Mouse (Mus musculus): ENCODE measurements around the gene Misp. TPM values are rescaled to one million over a fixed set of nuclear protein-coding genes. Genes with fewer than 3 reads are reported as not detected.

The Misp gene
- polyA plus RNA-seq, 1 experiment from 2014 or later: 7.8 TPM

GRCm38 (mm10) chr10:79849941-79850628, 29.3 kb downstream of the Misp start:
- no peaks in the 10 kb centered on the region for H3K9me3 ChIP-seq (replicated peaks)
- peak overlapping the region; percentile 41; the same call in 1 of the 2 replicates for H3K27ac ChIP-seq (replicated peaks)
- WGBS: 79% methylated on average over 8 of the region's 8 CpGs
- peaks cover 29% of the 10 kb centered on the region for H3K4me1 ChIP-seq
- no peak for ATAC-seq (ENCODE audit: insufficient number of reproducible peaks, low FRiP score, low TSS enrichment, low read depth)
- H3K9ac ChIP-seq: no peak overlapping the region
- H3K4me2 ChIP-seq (replicated peaks): no peak overlapping the region
- H3K4me3 ChIP-seq (replicated peaks): no peak overlapping the region
- no peaks in the 10 kb centered on the region for H3K36me3 ChIP-seq
- no peaks in the 10 kb centered on the region for H3K27me3 ChIP-seq

- Histone ChIP-seq H3K9me3 (replicated peaks) (no peaks in the 10 kb centered on the region), H3K4me2 (replicated peaks) (peak overlapping the region; percentile 71), H3K36me3 (peaks cover 4% of the 10 kb centered on the region; the same call in 1 of the 2 replicates), H3K9ac (no peak overlapping the region), H3K27ac (replicated peaks) (peak overlapping the region; percentile 100), H3K27me3 (no peaks in the 10 kb centered on the region), H3K4me3 (replicated peaks) (0 out of 2 replicates have a peak overlapping the region, but pooled peaks have one; percentile 97), H3K4me1 (peaks cover 38% of the 10 kb centered on the region)
- WGBS: 53% methylated on average over 3 of the region's 3 CpGs
- ATAC-seq (ENCODE audit: insufficient number of reproducible peaks, low FRiP score, low TSS enrichment, low read depth): no peak
Measured at GRCm38 (mm10) chr10:79851653-79852052, 30.9 kb downstream of the Misp start.

GRCm38 (mm10) chr10:79852107-79852789, 31.5 kb downstream of the Misp start:
- H3K27me3 ChIP-seq: no peaks in the 10 kb centered on the region
- no peaks in the 10 kb centered on the region for H3K9me3 ChIP-seq (replicated peaks)
- H3K36me3 ChIP-seq: peaks cover 10% of the 10 kb centered on the region; the same call in 1 of the 2 replicates

GRCm38 (mm10) chr10:79852827-79853226, 32.0 kb downstream of the Misp start:
- Histone ChIP-seq H3K4me2 (replicated peaks) (peak overlapping the region; percentile 71), H3K27ac (replicated peaks) (peak overlapping the region; percentile 100), H3K9ac (no peak overlapping the region), H3K4me3 (replicated peaks) (peak overlapping the region; percentile 97), H3K4me1 (peaks cover 49% of the 10 kb centered on the region), H3K9me3 (replicated peaks) (no peaks in the 10 kb centered on the region), H3K27me3 (no peaks in the 10 kb centered on the region), H3K36me3 (peaks cover 13% of the 10 kb centered on the region; the same call in 1 of the 2 replicates)
- 17% methylated on average over 8 of the region's 8 CpGs for WGBS
- no peak for ATAC-seq (ENCODE audit: insufficient number of reproducible peaks, low FRiP score, low TSS enrichment, low read depth)

More at GRCm38 (mm10) chr10:79852107-79852789, 31.5 kb downstream of the Misp start:
- Histone ChIP-seq H3K27ac (replicated peaks) (peak overlapping the region; percentile 100), H3K4me1 (peaks cover 44% of the 10 kb centered on the region), H3K4me2 (replicated peaks) (peak overlapping the region; percentile 71), H3K9ac (no peak overlapping the region), H3K4me3 (replicated peaks) (peak overlapping the region; percentile 97)
- no peak for ATAC-seq (ENCODE audit: insufficient number of reproducible peaks, low FRiP score, low TSS enrichment, low read depth)
- 29% methylated on average over 9 of the region's 9 CpGs for WGBS

GRCm38 (mm10) chr10:79853392-79853791, 32.6 kb downstream of the Misp start:
- H3K4me3 ChIP-seq (replicated peaks): peak overlapping the region; percentile 97
- peak overlapping the region; percentile 39 for H3K9ac ChIP-seq
- WGBS: 0% methylated on average over 15 of the region's 15 CpGs
- peak overlapping the region; percentile 71 for H3K4me2 ChIP-seq (replicated peaks)
- peak overlapping the region; percentile 100 for H3K27ac ChIP-seq (replicated peaks)
- H3K9me3 ChIP-seq (replicated peaks): no peaks in the 10 kb centered on the region
- peaks cover 13% of the 10 kb centered on the region; the same call in 1 of the 2 replicates for H3K36me3 ChIP-seq
- H3K4me1 ChIP-seq: peaks cover 55% of the 10 kb centered on the region
- H3K27me3 ChIP-seq: no peaks in the 10 kb centered on the region
- ATAC-seq (ENCODE audit: insufficient number of reproducible peaks, low FRiP score, low TSS enrichment, low read depth): peak; percentile 75

GRCm38 (mm10) chr10:79853860-79854795, 33.3 kb downstream of the Misp start, which contains the start of gene Ptbp1:
Gene Ptbp1 (plus strand): TSS chr10:79854427.
- peak within 1 kb of the TSS; percentile 97 for H3K4me3 ChIP-seq (replicated peaks)
- H3K4me2 ChIP-seq (replicated peaks): peak within 1 kb of the TSS; percentile 91
- no peaks in the 10 kb centered on the region for H3K27me3 ChIP-seq
- H3K9me3 ChIP-seq (replicated peaks): no peaks in the 10 kb centered on the region
- under 1% methylated on average over 75 of the region's 75 CpGs for WGBS
- ATAC-seq (ENCODE audit: insufficient number of reproducible peaks, low FRiP score, low TSS enrichment, low read depth): peak; percentile 92
- peaks cover 20% of the 10 kb centered on the region for H3K36me3 ChIP-seq
- peaks cover 62% of the 10 kb centered on the region for H3K4me1 ChIP-seq
- H3K27ac ChIP-seq (replicated peaks): peak within 1 kb of the TSS; percentile 100
- H3K9ac ChIP-seq: peak within 1 kb of the TSS; percentile 100

GRCm38 (mm10) chr10:79854801-79855541, 34.2 kb downstream of the Misp start:
- Histone ChIP-seq H3K9me3 (replicated peaks) (no peaks in the 10 kb centered on the region), H3K9ac (peak overlapping the region; percentile 100), H3K36me3 (peaks cover 28% of the 10 kb centered on the region), H3K27me3 (no peaks in the 10 kb centered on the region), H3K27ac (replicated peaks) (peak overlapping the region; percentile 100), H3K4me1 (peaks cover 71% of the 10 kb centered on the region), H3K4me2 (replicated peaks) (peak overlapping the region; percentile 91), H3K4me3 (replicated peaks) (peak overlapping the region; percentile 97)
- WGBS: under 1% methylated on average over 83 of the region's 83 CpGs
- ATAC-seq (ENCODE audit: insufficient number of reproducible peaks, low FRiP score, low TSS enrichment, low read depth): peak; percentile 6; the same call in 1 of the 2 replicates

- H3K27ac ChIP-seq (replicated peaks): peak overlapping the region; percentile 100
- H3K9me3 ChIP-seq (replicated peaks): no peaks in the 10 kb centered on the region
- under 1% methylated on average over 10 of the region's 10 CpGs for WGBS
- peaks cover 35% of the 10 kb centered on the region for H3K36me3 ChIP-seq
- H3K4me2 ChIP-seq (replicated peaks): peak overlapping the region; percentile 91
- H3K9ac ChIP-seq: peak overlapping the region; percentile 100
- H3K27me3 ChIP-seq: no peaks in the 10 kb centered on the region
- peaks cover 75% of the 10 kb centered on the region for H3K4me1 ChIP-seq
- ATAC-seq (ENCODE audit: insufficient number of reproducible peaks, low FRiP score, low TSS enrichment, low read depth): no peak
- H3K4me3 ChIP-seq (replicated peaks): peak overlapping the region; percentile 97
Measured at GRCm38 (mm10) chr10:79855558-79856184, 34.9 kb downstream of the Misp start.

- Histone ChIP-seq H3K36me3 (peaks cover 41% of the 10 kb centered on the region), H3K4me2 (replicated peaks) (peak overlapping the region; percentile 91), H3K27me3 (no peaks in the 10 kb centered on the region), H3K4me1 (peaks cover 75% of the 10 kb centered on the region), H3K4me3 (replicated peaks) (peak overlapping the region; percentile 97), H3K9ac (peak overlapping the region; percentile 100), H3K9me3 (replicated peaks) (no peaks in the 10 kb centered on the region), H3K27ac (replicated peaks) (peak overlapping the region; percentile 100)
- no peak for ATAC-seq (ENCODE audit: insufficient number of reproducible peaks, low FRiP score, low TSS enrichment, low read depth)
- 28% methylated on average over 6 of the region's 6 CpGs for WGBS
Measured at GRCm38 (mm10) chr10:79856280-79856679, 35.5 kb downstream of the Misp start.

Measured in embryonic facial prominence, embryonic 15.5 days (tissue).